Mouse (Mus musculus) testis, postnatal 14 days (tissue): ENCODE data around the gene Ubxn1.
"Not testable (repeated sequence)": the region's sequence is repeated elsewhere in the genome, so short reads cannot be mapped to it uniquely, and the experiment has no call there.

Source experiments
- DNase-seq: peaks from one replicate; pipeline ENCODE4 v3.0.0; 2021; ENCODE audit warnings: low spot score

Gene Ubxn1

GRCm38 (mm10) chr19:8871267-8872186, at the start of gene Ubxn1:
Ubxn1 (plus strand) TSS chr19:8871496.
- DNase-seq = peak; percentile 97

GRCm38 (mm10) chr19:8822696-8823095, 48.6 kb upstream of the Ubxn1 start:
- DNase-seq = no peak

DNA sequence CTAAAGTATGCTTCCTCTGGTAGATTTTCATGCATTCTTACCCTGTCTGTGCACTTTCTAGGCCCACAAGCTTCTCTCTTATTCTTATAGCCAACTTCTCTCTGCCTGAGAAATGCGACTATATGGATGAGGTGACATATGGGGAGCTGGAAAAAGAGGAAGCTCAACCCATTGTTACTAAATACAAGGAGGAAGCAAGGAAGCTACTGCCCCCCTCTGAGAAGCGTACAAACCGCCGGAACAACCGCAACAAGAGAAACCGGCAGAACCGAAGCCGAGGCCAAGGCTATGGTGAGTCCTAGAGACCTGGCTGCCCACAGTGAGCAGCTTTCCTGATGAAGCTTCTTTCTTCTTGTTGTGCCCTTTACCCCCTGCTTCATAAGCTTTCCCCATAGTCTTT, 41.6 kb upstream of the Ubxn1 start, which contains the start of gene AC129217.1:
Gene AC129217.1 (plus strand): TSS at position 114 of the 400 bp plus-strand sequence.
- DNase-seq = no peak

DNA sequence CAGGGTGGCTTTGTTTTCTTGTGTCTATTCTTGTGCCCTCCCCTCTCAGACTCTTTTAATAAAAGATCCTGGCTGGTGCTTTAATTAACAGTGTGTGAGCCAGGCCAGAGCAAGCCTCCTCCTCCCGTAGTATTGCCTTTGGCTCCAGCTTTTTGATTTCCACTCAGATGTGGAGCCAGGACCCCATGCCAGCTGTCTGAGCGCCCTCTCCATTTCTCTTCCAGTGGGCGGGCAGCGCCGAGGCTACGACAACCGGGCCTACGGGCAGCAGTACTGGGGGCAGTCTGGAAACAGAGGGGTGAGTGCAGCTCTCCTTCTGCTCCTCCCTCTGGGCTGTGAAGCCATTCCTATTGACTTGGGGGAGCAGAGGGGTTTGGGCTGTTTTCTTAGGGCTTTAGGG, 40.6 kb upstream of the Ubxn1 start:
- DNase-seq = no peak

GRCm38 (mm10) chr19:8831262-8831661, 40.0 kb upstream of the Ubxn1 start:
- DNase-seq = no peak

DNA sequence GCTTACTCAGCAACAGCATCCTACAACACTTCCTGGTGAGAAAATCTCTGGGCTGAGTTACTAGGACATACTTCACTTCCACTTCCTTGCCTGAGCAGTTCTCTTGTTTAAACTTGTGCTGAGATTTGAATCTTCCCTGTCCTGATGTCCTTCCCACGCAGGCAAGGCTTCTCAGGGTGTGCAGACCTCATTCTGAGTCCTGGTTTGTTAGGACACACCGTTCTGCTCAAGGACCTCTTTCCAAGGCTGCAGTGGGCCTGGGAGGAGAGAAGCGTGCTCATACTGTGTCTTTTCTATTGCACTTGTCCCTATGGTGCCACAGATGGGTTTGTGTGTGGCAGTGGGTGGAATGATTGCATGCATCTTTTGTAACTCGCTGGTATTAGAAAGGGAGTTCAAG, 38.3 kb upstream of the Ubxn1 start:
- no peak for DNase-seq

GRCm38 (mm10) chr19:8836327-8836726, 35.0 kb upstream of the Ubxn1 start:
- DNase-seq = not testable (repeated sequence)

GRCm38 (mm10) chr19:8837251-8837791, 34.0 kb upstream of the Ubxn1 start, which contains the start of gene Bscl2:
Bscl2 (plus strand) TSS chr19:8837467.
- DNase-seq = peak; percentile 85

DNA sequence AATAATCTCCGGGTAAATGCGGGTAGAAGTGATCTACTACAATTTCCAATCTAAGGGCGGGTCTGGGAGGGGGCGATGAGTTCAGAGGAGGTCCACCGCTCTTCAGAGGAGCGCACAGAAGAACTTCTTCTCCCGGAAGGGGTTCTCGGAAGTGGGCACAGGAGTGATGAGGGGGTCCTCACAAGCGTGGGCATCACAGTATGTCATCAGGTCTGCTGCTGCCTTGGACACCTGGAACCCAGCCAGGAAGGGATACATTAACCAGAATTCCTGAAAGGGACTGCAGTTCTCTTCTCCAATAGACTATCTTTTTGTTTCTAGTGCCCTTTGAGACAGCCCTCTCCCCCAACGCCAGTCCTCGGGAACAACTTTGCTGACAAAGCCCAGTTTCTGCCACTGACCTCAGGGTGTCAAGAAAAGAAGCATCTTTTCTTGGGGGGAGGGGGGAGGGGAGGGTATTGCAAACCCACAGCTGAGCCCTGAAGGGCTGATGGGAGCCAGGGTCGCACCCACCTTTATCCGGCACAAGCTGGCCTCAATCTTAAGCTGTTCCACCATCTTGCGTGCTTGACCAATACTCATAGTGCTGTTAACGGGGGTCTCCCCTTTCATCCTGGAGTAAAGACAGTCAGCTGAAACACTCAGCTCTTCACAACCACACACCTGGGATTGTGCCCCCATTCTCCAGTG, 33.1 kb upstream of the Ubxn1 start:
- peak; percentile 54 for DNase-seq

- DNase-seq = no peak
Observed at GRCm38 (mm10) chr19:8839103-8839907, 32.0 kb upstream of the Ubxn1 start, which contains the start of gene Gng3. Gng3 (minus strand) TSS chr19:8839194.

GRCm38 (mm10) chr19:8839908-8840791, 31.1 kb upstream of the Ubxn1 start:
- DNase-seq = peak; percentile 64

- no peak for DNase-seq
Observed at GRCm38 (mm10) chr19:8841012-8841411, 30.3 kb upstream of the Ubxn1 start.

DNA sequence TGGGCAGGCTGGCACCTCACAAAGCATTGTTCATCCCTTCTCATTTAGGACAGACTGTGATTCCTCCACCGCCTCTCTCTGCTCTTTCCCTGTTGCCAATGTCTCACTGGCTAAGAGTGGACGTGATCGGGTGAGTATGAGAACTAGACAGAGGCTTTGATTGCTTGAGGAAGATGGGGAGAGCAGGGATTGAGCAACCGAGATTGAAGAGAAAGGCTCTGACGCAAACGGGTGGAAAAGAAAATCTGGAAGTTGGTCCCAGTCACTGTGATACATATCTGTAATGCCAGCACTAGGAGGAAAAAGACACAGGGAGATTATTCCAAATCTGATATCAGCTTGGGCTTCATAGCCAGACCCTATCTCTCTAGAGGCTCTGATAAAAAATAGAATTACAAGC, 28.3 kb upstream of the Ubxn1 start:
- no peak for DNase-seq

DNA sequence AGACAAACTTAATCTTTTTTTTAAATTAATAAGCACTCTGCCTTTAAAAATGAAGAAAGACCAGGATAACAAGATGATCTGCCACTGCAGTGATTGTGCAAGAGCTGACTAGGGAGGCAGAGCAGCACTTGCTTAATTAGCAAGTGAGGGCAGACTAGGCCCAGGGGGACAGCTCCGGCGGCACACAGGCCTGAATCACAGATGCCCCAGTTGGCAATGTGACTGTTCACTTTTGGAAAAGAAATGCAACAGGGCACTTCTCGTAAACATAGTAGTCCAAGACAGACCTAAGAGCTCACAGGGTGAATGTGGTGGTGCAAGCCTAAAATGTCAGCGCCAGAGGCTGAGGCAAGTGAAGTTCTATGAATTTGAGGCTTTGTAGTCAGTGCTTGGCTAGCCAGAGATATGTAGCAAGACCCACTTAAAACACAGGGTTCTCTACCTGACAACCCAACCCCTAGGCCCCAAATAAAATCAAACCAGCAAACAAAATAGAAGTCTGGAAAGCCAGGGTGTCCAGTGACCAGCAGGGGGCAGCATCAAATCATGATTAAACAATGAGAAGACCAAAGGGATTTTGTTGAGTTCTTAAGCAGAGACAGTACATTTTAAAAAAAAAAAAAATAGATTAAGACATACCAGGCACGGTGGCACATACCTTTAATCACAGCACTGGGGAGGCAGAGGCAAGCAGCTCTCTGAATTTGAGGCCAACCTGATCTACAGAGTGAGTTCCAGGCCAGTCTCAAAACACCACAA, 26.7 kb upstream of the Ubxn1 start:
- peak; percentile 47 for DNase-seq

DNA sequence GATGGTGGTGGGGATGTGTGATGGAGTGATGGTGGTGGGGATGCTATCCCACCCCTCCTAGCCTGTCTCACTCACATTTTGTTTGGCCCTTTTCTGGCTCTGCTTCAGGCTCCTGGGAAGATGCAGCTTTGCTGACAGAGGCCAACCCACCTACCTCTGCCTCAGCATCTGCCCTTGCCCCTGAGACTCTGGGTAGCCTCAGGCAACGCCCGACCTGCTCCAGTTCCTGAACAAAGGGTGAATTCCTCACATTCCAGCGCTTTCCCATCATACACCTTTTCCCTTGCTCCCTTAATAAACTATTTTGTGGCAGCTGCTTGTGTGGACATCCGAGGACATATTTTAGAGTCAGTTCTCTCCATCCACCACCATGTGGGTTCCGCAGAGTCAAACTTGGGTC, 22.9 kb upstream of the Ubxn1 start:
- DNase-seq = no peak

DNA sequence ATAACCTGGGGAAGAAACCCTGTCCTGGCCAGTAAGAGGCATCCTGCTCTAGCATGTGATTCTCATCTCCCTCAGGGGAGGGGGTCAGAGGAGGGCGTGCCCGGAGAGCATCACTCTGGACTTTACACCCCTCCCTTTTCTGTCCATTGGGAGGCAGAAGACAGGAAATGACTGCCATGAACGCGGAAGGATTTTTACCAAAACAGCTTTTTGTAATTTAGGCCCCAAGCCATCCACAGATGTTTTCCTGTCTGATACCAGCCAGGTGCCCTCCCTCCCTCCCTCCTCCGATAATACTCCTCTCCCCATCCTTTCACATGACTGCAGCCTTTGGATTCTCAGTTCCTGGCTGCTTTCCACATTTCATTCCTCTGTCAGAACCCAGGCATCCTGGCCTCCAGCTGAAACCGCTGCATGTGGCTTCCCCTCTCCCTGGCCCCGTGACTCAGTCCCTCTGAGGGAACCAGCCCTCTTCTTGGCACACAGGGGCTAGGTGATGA, 20.8 kb upstream of the Ubxn1 start, which contains the start of gene Lrrn4cl:
Gene Lrrn4cl (plus strand): TSS at position 367 of the 500 bp plus-strand sequence.
- no peak for DNase-seq

- no peak for DNase-seq
Observed at GRCm38 (mm10) chr19:8851639-8852038, 19.7 kb upstream of the Ubxn1 start.

- no peak for DNase-seq
Observed at GRCm38 (mm10) chr19:8852236-8852928, 18.9 kb upstream of the Ubxn1 start.

DNA sequence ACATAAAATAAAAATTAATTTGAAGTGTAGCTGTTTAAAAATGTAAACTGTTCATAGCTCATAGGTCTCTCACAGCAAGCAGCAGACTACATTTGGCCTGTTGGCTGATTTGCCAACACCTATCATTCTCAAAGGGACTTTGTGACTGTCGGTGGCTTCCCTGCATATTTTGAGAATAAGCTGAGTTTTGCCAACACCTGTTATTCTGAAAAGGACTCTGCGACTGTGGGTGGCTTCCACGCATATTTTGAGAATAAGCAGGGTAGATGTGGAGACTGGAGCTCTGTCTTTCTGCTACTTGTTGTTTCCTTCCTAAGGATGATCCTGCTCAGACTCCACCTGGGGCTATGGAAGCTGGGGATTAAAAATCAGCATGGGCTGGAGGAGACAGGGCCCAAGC, 18.2 kb upstream of the Ubxn1 start:
- no peak for DNase-seq
